Mouse (Mus musculus): Measurements from ENCODE around the gene S100a2. TPM values are rescaled to one million over a fixed set of nuclear protein-coding genes. Genes with fewer than 3 reads are reported as not detected.

S100a2 gene
- total RNA-seq, 2 experiments from 2014 or later = not detected

DNA sequence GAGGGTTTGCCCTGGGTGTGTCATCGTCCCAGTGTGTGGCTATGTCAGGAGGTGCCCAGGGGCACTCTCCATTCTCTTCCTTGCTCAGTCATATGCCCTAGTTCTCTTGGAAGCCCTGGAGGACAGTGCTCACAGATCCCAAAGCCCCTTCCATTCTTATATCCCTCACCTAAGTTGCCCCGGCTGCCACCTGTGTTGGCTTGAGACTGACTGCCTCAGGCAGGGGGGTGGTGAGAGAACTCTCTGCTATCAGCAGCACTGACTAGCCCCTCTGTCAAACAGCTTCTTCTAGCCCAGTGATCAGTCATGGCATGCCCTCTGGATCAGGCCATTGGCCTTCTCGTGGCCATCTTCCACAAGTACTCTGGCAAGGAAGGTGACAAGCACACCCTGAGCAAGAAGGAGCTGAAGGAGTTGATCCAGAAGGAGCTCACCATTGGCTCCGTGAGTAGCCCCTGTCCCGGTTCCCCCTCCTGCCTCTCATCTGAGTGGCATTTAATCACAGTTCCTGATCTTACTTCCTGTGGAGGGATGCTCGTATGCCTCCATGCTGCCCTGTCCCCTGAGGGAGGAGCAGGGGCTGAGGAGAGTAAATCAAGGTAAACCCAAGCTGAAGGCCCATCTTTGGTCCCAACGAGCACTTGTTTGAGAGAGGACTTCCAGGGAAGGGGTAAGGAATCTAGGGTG is 23.6 kb downstream of the S100a2 start:
- intact Hi-C loops (cut with DNase I) = loop anchor here (10.0 kb wide), 1 partner anchor 199 kb away; no protein-coding TSS in a partner anchor
- no peak for DNase-seq

DNA sequence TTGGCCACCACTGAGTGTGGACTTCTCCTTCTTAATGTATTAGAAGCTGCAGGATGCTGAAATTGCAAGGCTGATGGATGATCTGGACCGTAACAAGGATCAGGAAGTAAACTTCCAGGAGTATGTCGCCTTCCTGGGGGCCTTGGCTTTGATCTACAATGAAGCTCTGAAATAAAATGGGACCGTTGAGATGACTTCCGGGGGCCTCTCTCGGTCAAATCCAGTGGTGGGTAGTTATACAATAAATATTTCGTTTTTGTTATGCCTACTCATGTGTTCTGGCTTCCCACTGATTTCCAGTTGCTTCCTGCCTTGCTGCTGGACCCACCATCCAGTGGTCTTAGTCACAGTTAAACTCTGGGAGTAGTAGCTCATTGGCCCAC is 24.1 kb downstream of the S100a2 start:
- no peak for DNase-seq
- intact Hi-C loops (cut with DNase I) = loop anchor here (10.0 kb wide), 1 partner anchor 199 kb away; no protein-coding TSS in a partner anchor

DNA sequence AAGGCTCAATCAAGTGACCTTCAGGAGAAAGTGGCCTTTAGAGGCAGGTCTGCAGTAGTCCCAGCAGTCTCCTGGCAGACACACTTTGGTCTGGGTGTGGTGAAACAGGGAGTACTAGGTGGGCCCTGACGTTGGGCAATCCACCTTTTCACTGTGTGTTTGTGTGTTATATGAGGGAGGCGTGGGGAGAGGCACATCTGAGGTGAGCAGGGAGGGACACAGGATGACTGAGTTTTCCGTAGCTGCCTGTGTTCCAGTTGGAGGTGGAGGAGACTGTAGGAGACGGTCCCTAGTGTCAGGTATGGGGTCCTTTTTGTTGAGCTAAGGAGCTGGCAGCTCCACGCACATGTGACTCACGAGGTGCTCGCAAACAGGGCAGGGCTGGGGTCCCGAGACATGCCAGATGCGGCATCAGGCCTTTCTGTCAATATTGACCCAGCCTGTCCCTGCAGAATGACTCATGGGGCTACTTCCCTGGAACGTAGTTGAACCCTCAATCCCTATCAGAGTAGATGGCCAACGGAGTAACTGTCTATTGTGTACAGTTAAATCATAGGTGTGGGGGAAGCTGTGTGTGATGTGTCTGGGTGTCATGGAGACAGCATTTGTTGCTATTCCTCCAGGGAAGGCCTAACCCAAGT is 24.7 kb downstream of the S100a2 start:
- intact Hi-C loops (cut with DNase I) = loop anchor here (1.0 to 10.0 kb wide), 4 partner anchors 29 to 200 kb away; partner anchors contain the start of gene Snapin
- no peak for DNase-seq

DNA sequence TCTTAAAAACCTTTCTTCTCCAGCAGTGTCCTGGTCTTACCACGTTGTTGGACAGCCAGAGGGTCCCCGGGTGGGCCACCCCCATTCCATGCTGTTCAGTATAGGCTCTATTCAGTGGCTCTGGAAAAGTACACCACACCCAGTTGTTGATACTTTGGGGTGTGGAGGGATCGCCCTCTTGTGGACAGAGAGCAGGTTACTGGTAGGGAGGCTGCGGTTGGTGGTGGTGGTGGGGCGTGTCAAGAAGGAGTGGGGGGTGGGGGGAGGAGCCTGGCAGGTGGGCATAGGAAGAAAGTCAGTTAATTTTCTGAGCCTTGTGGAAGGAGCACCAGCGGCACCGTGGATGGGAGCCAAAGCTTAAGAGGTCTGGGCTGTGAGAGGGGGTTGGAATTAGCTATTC is 25.4 kb downstream of the S100a2 start:
- intact Hi-C loops (cut with DNase I) = loop anchor here (1.0 to 10.0 kb wide), 4 partner anchors 30 to 201 kb away; partner anchors contain the start of gene Snapin
- DNase-seq = peak; percentile 73 to 79

DNA sequence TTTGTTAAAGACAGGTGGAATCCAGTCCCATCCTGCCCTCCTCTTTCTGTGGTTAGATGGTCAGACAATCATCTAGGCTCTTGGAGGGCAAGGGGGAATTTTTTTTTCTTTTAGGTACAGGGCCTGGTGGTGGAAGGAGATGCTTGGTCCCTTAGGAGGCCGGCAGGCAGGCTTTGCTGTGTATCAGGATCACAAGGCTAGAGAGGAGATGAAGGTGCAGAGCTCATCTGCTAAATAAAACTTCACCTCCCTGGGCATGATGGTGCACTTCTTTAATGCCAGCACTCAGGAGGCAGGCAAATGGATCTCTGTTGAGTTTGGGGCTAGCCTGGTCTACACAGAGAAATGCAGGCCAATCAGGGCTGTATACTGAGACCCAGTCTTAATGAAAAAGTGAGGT is 25.9 kb downstream of the S100a2 start:
- intact Hi-C loops (cut with DNase I) = loop anchor here (1.0 to 10.0 kb wide), 4 partner anchors 31 to 201 kb away; partner anchors contain the start of gene Snapin
- no peak for DNase-seq

DNA sequence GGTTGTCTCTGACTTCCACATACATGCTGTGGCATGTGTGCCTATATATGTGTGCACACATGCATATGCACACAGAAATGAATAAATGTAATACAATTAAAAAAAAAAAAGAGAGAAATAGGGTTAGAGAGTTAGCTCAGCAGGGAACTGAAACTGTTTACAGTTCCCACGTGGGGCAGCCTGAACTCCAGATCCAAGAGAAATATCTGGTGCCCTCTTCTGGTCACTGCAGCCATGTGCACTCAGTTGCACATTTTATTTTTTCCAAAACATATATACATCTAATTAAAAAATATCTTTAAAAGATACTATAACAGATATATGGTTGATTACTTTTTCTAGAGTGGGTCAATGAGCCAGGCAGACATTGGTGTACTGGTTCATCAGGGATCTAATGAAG is 27.5 kb downstream of the S100a2 start:
- no peak for DNase-seq
- intact Hi-C loops (cut with DNase I) = loop anchor here (10.0 kb wide), 1 partner anchor 203 kb away; no protein-coding TSS in a partner anchor

DNA sequence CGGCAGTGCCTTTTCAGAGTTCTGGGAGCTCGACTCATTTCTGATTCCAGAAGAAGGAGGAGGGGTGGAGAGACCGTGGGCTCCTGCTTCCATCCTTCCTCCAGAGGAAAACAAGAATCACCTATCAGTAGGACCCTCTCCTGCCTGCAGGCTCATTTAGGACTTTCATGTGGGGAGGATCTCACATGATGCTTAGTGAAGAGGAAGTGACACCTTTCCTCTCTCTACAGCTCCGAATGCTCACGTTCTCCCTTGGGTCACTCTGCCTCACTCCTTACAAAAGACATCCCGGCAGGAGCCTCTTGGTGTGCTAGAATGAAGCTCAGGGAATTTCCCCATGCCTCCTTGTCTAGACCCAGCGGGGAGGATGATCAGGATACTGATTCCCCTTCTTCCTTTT is 31.5 kb downstream of the S100a2 start:
- DNase-seq = no peak
- intact Hi-C loops (cut with DNase I) = no loop called here

DNA sequence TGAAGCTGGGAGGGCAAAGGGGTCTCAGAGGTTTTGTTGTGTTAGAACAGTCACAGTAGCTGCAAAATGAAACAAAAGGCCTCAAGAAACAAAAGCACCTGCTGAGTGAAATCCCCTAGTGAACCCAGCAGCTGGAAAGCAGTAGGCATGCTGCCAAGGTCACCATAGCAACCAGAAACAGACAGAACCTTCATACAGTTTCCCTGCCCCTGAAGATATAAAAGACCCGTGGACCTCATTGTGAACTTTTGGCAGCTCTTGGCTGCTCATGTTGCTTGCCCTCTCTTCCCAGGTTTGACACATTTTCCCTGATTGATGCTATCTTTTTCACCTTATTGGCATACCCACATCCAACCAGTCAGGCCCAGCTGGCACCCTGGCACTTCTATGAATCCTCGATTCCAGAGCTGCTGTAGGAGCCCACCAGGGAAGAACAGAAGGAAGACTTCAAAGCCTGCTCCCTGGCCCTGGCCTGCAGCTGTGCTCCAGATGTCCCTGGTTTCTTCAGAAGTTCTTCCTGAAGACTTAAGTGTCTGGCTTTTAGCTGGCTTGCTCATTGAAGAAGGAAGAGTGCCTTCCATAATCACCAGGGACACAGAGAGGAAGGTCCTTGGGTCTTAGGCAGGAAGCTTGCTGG is 33.5 kb downstream of the S100a2 start:
- DNase-seq = peak; percentile 59 to 75
- intact Hi-C loops (cut with DNase I) = no loop called here

DNA sequence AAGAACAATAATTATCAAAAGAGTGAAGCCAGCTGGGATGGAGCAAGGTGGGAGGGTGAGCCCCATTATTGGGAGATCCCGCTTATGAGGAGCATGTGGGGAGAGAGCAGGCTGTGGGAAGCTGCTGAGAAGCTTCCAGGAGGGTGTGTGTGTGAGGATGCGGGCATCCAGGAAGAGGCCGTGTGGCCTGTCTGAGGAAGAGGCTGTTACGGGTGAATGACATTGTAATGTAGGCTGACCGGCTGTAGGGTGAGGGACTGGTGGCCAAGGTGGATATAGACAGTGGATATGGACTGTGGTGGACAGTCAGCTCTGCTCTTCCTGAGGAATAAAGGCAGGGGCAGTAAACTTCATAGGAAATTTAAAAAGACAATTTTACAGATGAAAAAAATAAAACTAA is 35.4 kb downstream of the S100a2 start:
- intact Hi-C loops (cut with DNase I) = no loop called here
- no peak for DNase-seq

DNA sequence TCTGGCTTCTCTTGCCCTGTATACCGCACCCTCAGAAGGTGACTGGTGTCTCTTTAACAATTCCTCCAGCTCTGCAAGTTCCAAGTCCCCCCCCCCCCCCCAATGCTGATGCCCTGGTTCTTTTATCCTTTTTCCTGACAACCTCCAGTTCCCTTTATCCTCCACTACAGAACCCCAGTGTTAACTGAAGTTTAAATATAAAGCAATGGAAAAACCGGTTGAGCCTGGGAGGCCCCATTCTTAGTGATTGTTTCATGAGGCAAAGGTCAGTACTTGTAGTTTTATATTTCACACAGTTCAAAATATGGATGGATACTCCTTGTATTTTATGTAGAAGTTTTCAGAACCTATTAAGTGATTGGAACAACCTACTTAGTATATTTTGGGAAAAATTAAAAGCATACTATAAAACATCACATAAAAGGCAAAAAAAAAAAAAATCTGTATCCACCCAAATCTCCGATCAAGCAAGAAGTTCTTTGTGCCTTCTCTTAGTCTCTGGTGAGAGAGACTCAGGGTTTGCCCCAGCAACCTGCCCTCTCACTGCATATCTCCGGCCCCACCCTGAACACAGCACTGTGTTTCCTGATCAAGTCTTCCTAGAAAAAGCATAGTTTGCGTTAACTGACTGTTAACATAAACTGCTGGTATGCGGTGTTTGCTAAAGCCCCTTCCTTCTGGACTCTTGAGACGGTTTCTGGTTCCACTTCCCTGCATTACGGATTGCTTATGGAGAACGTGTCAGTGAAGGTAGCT is 36.4 kb downstream of the S100a2 start:
- intact Hi-C loops (cut with DNase I) = no loop called here
- no peak for DNase-seq

DNA sequence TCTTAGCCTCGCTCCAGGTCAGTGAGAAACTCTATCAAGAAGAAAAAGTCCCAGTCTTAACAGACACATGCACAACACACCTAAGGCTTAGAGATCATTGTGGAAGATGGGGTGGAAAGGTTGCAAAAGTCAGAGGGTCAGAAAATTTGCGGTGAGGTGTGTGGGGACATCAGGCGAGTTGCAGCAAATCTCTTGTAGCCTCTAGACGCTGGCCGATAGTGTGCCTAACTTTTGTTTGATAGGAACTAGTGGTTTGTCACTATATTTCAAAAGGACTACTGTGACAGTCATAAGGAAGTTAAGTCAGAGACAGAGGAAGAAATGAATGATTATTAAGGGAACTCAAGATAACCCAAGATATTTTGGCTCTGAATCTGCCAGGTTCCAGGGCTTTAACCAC is 37.3 kb downstream of the S100a2 start:
- no peak for DNase-seq
- intact Hi-C loops (cut with DNase I) = no loop called here

DNA sequence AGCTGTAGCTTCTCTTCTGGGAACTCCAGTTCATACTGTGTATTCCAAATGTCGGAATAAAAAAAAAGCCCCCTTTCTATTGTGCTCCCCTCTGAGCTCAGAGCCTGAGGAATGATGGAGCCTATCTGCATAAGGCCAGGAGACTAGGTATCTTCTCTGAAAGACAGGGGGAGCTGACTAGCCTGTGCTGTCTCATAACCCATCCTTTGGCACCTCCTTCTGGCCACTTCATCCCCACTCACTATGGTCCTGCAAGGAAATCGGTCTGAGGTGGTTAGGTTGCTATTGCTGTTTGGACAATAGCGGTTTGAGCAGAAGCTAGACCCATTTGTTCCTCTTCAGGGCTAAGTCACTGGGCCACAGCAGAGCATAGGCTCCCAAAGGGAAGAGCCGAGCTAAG is 37.8 kb downstream of the S100a2 start:
- intact Hi-C loops (cut with DNase I) = no loop called here
- DNase-seq = no peak

DNA sequence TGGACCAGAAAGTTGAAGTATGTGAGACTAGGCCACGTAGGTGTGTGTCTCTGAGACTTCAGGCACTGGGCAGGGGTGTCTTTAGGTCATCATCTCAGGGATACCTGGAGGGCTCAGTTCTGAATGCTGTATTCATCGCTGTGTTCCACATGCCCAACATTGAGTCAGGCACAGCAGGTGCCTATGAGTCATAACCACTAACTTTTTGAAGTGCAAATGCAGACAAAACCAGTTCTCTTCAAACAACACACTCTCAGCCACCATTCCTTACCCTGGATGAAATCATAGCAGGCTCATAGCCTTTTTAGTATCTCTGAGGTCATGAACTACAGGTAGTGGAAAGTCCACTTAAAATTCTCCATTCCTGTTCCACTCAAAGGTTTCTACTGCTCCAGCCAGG is 39.3 kb downstream of the S100a2 start:
- DNase-seq = no peak
- intact Hi-C loops (cut with DNase I) = no loop called here

DNA sequence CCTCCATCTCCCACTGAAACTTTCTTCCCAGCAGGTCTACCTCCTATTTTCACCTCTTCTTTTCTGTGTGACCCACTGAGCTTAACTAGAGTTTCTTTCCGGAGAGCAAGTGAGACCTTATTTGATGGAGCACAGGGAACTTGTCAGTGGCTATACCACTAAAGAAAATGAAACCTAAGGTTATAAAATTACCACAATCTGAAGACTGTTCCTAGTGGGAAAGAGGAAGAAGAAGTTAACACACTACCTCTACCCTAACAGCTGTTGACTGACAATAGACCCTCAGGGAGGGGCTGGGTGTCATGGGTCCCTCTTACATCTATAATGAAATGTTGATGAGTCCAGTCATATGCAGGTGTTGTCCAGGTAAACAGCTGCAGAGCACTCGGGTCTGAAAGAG is 41.9 kb downstream of the S100a2 start:
- intact Hi-C loops (cut with DNase I) = no loop called here
- no peak for DNase-seq

DNA sequence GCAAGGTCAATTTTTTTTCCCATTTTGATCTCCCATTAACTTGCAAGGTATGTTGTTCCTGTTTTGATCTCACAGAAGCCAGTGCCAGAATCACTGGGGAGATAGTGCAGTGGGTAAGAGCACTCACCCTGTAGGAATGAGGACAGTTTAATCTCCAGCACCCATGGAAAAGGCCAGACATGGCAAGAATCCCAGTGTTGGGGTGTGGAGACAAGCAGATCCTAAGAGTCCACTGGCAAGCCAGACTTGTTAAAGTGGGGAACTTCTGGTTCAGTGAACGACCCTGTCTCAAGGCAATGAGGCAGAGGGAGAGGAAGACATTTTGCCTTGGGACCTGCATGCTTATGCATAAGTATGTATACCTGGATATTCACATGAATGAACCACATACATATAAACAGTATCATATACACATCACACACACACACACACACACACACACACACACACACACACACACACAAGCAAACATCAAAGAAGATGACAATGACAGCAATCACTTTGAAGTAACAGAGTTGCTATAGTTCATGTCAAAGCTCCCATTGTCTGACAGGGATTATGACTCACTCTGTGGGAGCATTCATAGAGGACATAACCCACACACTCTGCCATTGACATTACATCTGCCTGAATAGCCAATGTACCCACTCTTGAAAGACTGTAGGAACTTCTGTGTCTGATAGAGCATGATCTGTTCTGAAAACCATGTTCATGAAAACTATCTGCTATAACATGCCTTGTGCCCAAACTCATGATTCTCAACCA is 48.6 kb downstream of the S100a2 start:
- intact Hi-C loops (cut with DNase I) = no loop called here

DNA sequence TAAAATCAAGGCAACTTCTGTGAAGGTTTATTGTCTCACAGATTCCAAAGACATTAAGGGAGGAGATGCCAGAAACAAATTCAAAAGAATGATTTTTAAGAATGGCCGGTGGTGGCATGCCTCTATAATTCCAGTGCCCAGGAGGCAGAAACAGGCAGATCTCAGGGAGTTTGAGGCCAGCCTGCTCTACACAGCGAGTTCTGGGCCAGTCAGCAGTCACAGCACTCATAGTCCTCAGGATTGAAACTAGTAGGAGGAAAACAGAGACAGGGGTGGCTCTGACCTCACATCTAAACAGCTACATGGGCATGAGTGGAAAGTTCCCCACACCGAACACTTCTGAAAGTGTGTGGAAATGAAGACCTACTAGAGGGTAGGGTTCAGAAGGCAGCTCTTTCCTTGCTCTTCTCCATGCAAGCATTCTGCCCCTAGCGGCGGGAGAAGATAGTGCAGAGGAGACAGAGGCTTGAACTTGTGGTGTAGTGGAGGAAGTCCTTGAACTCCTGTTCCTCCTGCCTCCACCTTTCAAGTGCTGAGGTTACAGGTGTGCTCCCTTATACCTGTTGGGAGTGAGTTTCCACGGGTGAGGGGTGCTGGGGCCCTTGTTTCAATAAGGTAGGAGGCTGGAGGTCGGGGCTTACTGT is 49.6 kb downstream of the S100a2 start:
- DNase-seq = peak; percentile 17 to 40
- intact Hi-C loops (cut with DNase I) = no loop called here

More for the DNA sequence above, 48.6 kb downstream of the S100a2 start:
- no peak for DNase-seq

DNA sequence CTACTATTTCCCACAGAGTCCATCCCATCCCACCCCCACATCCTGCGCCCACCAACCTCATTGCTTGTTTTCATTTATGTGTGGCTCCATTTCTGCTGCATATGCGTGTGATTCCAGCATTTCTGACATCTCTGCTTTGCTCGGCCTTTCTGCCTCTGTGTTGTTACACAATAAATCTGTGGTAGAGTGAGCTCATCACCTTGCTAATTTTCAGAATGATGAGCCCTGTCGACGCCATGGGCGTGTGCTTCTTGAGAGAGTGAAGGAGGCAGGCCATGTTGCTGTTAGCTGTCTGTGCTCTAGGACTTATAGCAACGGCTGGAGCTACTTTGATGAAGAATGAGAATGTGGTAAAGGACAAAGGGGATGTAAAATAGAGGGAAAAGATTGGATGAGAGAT is 50.9 kb downstream of the S100a2 start:
- no peak for DNase-seq
- intact Hi-C loops (cut with DNase I) = no loop called here
